Mouse (Mus musculus): ENCODE data around the gene Serpinf2. TPM values are rescaled to one million over a fixed set of nuclear protein-coding genes. Genes with fewer than 3 reads are reported as not detected.

The Serpinf2 gene
- 7.7 TPM in 1 of 2 replicates, not detected in the other for total RNA-seq (2021)
- long read RNA-seq, transcript Serpinf2-201 (10 exons, 2,192 nt), result major isoform, 622 of 814 reads
- long read RNA-seq, partial matches to known transcripts, result 110 of 814 reads
- long read RNA-seq, other reads (novel, unspliced or antisense), result 81 of 814 reads

DNA sequence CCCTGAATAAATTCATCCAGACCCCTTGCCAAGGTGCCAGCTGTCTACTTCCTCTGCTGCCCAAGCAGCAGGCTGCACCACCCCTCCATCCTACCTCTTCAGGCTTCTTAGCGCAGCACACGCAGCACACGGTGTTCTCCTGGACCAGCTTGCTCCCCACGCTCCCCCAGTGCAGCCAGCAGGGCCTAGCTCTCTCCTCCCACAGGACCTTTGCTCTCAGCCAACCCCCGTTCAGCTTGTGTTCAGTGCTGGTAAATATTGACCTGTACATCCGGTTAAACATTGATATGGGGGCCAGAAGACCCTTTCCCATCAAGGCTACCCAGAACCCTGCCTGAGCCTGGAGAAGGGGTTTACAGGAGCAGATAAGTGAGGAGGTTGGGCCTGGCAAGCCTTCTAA lies at the start of gene Serpinf2:
TSS of gene Serpinf2 (minus strand) at position 229 of the 400 bp plus-strand sequence.
- DNase-seq, result no peak

DNA sequence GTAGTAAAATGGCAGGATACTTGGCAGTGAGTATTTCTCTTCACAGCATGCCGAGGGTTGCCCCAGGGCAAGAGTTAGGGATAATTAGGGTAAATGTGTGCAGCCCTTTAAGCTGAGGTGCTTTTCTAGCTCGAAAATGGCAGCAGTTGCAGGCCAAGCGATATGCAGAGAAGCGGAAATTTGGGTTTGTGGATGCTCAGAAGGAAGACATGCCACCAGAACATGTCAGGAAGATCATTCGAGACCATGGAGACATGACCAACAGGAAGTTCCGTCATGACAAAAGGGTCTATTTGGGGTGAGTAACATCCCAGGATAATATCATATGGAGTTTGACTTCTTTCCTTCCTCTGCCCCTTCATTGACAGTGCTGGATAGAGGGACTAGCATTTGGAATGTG lies 48.1 kb upstream of the Serpinf2 start:
- DNase-seq, result no peak

GRCm38 (mm10) chr11:75486601-75487285 lies 47.4 kb upstream of the Serpinf2 start, which contains the start of gene Prpf8:
Gene Prpf8, plus strand, starts transcription at chr11:75486816.
- DNase-seq, result peak; percentile 92

DNA sequence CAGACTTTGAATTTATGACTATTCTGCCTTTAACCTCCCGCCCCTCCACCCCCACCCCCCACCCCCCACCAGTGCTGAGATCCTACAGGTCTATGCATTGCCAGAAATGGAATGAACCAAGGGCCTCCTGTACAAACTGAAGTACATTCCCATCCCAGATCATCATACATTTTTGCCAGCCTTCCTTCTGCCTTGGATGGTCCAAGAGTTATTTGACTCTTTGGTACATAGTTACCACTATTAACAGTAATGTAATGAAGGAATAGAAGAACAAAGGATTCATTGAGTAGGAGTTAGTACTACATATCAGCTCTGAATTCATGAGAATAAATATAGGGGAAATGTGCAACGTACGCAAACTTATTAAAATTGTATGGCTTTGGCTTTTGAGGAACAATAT lies 46.8 kb upstream of the Serpinf2 start:
- no peak for DNase-seq

GRCm38 (mm10) chr11:75473376-75473775 lies 34.0 kb upstream of the Serpinf2 start:
- no peak for DNase-seq

- DNase-seq, result no peak
Measured at GRCm38 (mm10) chr11:75472469-75473081, 33.2 kb upstream of the Serpinf2 start.

DNA sequence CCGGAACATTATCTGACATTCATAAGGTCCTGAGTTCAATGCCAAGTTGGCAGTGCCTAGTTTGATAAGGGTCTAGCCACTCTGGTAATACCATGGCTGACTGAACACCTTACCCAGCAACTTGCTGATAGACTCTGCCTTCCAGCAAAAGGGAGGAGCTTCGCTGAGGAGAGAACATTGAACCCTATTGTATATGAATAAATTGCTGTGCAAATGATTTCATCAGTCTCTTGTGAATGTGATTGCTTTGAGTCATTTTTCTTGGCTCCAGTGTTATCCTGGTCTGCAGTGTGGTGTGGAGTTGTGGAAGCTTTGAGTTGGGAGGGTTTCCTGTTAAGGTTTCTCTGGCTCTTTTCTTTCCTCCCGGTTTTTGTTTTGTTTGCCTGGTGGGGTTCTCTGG lies 31.3 kb upstream of the Serpinf2 start:
- DNase-seq, result no peak

GRCm38 (mm10) chr11:75469261-75469660 lies 29.9 kb upstream of the Serpinf2 start:
- DNase-seq, result no peak

DNA sequence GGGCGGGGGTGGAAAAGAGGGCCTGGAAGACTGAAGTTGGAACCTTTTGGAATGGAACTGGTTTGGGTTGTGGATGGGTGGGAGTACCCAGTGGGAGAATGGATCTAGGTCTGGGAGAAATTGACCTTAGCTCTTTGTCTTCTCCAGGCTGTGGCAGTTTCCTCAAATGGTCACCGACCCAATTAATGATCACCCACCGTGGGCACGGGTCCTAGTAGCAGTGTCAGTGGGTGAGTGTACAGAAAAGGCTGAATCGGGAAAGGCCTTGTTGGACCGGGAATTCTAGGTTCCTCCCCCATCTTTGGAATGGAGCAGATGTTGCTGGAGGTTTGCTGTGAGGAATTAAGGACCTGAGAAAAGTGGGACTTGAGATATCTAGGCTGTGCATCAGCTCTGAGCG lies 29.0 kb upstream of the Serpinf2 start:
- DNase-seq, result no peak

- peak; percentile 75 for DNase-seq
Measured at GRCm38 (mm10) chr11:75467512-75468215, 28.3 kb upstream of the Serpinf2 start.

- DNase-seq, result no peak
Measured at GRCm38 (mm10) chr11:75466731-75467505, 27.5 kb upstream of the Serpinf2 start.

DNA sequence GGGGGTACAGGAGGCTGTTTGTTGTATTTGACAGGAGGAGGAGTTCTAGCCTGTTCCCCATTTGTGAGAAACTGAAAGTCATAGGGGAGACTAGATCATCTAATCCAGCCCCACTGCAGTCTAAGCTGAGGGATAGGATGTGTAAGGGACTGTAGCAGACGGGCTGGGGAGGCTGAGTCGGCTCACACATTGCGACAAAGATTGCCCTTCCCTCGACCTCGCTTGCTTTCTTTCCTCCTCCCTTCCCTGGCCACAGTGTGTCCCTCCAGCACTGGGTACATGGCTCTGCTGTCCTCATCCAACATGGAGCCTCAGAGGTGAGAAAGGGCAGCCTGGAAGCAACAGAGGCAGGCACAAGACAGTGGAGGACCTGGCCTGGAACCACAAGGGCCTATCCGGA lies 25.7 kb upstream of the Serpinf2 start:
- no peak for DNase-seq

GRCm38 (mm10) chr11:75464417-75464816 lies 25.0 kb upstream of the Serpinf2 start:
- DNase-seq, result no peak

DNA sequence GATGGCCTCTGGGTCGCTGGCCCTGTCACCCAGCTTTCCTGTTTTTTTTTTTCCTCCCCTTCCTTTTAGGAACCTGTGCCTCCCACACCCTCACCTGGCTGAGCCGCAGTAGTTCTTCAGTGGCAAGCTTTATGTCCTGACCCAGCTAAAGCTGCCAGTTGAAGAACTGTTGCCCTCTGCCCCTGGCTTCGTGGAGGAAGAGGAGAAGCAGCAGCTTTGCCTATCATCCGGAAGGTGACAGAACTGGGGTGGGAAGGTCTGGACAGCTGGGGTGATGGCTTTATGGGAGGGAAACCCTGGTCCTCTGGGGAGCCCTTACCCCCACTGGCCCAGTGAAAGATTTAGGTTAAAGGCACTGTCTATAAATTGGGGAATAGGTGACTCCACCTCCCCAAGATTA lies 24.2 kb upstream of the Serpinf2 start:
- DNase-seq, result no peak

DNA sequence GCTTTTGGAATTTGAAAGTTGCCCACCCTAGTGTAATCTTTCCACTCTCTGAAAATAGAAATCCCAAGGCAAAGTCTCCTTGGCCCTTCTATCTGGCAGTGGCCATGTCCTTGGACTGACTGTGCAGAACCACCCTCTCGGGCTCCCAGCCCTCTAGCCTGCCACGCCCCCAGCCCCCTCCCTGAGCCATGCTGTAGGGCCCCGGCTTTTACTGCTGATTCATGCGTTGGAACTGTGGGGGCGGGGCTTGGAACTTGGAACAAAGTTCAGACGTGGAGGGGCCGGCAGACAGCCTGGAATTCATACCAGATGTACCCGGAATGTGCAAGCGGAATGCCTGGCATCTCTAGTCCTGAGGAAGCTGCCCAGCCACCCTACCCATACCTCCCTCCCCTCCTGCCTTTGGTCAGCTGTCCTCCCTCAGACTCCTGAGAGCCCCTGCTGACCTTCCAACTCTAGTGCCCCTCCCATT lies 23.5 kb upstream of the Serpinf2 start:
- peak; percentile 97 for DNase-seq

- peak; percentile 88 for DNase-seq
Measured at GRCm38 (mm10) chr11:75462253-75462783, 22.9 kb upstream of the Serpinf2 start.

- DNase-seq, result no peak
Measured at GRCm38 (mm10) chr11:75461743-75462252, 22.4 kb upstream of the Serpinf2 start.

GRCm38 (mm10) chr11:75460844-75461742 lies 21.7 kb upstream of the Serpinf2 start, which contains the start of gene Tlcd2:
Gene Tlcd2, plus strand, starts transcription at chr11:75461715.
- peak; percentile 98 for DNase-seq

DNA sequence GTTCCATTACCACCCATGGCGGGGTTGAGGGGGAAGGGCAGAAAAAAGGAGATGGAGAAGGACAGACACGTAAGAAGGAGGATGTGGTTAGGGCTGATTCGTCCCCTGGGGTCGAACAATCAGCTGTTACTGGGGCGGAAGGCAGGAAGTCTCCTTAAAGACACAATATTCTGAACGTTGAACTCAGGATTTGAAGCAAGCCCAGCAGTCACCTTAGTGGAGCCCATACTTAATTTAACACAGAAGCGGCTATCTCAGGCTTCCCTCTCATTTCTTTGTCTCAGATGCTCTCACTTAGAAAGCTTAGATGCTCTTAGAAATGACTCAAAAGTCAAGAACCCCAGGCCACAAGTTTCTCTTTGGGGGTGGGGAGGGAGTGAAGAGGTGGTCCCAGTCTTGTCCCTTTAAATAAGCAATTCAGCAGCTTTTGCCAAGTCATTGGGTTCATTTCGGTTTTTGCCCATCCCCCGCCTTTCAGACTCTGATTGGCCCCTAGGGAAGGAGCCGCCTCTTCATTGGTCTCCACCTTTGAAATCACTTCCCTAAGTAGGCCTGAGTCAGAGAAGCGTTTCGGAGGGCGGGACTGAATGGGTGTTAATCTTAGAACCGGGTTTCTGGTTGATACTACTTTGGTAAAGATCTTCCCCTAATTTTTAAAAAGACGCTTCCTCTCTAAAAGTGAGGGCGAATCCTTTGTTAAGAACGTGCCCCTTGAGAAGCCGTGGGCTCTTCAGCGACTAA lies 20.9 kb upstream of the Serpinf2 start:
- DNase-seq, result peak; percentile 85

DNA sequence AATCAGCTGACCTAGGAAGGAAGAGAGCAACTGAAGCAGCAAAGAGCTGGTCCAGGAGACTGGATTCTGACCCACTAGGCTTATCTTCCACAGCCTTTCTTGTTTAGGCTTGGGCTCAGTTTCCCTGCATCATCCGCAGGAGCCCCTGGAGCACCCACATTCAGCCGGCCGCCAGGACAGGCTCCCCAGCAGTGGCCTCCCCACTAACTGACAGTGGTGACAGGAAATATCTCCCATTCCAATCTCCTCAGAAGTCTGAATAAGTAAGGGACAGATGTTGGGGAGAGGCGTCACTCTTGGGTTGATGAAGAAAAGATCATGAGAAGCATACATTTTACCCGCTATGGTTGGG lies 20.3 kb upstream of the Serpinf2 start:
- DNase-seq, result no peak
